Mouse (Mus musculus) lung, embryonic 15.5 days (tissue): ENCODE data around the gene Sema4f. TPM values are rescaled to one million over a fixed set of nuclear protein-coding genes. Genes with fewer than 3 reads are reported as not detected.

Experiments
- ATAC-seq: fragments of 200-750 bp; cut with Nextera tagmentation; 2 replicates; pipeline ENCODE4 v1.8.0; 2017; ENCODE audit warnings: moderate number of reproducible peaks, borderline replicate concordance; ENCODE audit not compliant: low FRiP score, low TSS enrichment; ENCODE audit errors: extremely low read depth
- H3K27ac ChIP-seq: fragments of 300-500 bp; sonication (generic); 2 replicates; pipeline ENCODE4 v1.5.1; 2015; ENCODE audit warnings: moderate library complexity, mild to moderate bottlenecking, inconsistent platforms
- H3K27me3 ChIP-seq: fragments of 300-500 bp; sonication (generic); 2 replicates; pipeline ENCODE4 v1.6.1; 2015; ENCODE audit warnings: inconsistent platforms
- H3K36me3 ChIP-seq: fragments of 300-500 bp; sonication (generic); 2 replicates; pipeline ENCODE4 v1.6.1; 2015; ENCODE audit warnings: inconsistent platforms
- H3K4me1 ChIP-seq: fragments of 300-500 bp; sonication (generic); 2 replicates; pipeline ENCODE4 v1.6.1; 2015; ENCODE audit warnings: inconsistent platforms
- H3K4me2 ChIP-seq: fragments of 300-500 bp; sonication (generic); 2 replicates; pipeline ENCODE4 v1.6.1; 2015; ENCODE audit warnings: inconsistent platforms, mild to moderate bottlenecking, moderate library complexity
- H3K4me3 ChIP-seq: fragments of 300-500 bp; sonication (generic); 2 replicates; pipeline ENCODE4 v1.5.1; 2015; ENCODE audit warnings: mild to moderate bottlenecking, inconsistent platforms
- H3K9ac ChIP-seq: fragments of 300-500 bp; sonication (generic); 2 replicates; pipeline ENCODE4 v1.6.1; 2015; ENCODE audit warnings: inconsistent platforms
- H3K9me3 ChIP-seq: fragments of 300-500 bp; sonication (generic); 2 replicates; pipeline ENCODE4 v1.6.1; 2016; ENCODE audit warnings: inconsistent platforms
- WGBS: fragments of 180-500 bp; shearing (Covaris S2); methylation state at CpG from one replicate; pipeline ENCODE4 v1.1.7; 2015; 5-methylcytosine and 5-hydroxymethylcytosine counted together
- polyA plus RNA-seq: library from polyadenylated mRNA; unstranded; fragments of >200 nt; fragmentation: Nextera tagmentation; extraction: Ambion mirVana; gene quantifications from 2 replicates; pipeline ENCODE4 v1.2.1, GENCODE M21; 2015

The Sema4f gene
- polyA plus RNA-seq, result 14.0 TPM in 2 replicates

DNA sequence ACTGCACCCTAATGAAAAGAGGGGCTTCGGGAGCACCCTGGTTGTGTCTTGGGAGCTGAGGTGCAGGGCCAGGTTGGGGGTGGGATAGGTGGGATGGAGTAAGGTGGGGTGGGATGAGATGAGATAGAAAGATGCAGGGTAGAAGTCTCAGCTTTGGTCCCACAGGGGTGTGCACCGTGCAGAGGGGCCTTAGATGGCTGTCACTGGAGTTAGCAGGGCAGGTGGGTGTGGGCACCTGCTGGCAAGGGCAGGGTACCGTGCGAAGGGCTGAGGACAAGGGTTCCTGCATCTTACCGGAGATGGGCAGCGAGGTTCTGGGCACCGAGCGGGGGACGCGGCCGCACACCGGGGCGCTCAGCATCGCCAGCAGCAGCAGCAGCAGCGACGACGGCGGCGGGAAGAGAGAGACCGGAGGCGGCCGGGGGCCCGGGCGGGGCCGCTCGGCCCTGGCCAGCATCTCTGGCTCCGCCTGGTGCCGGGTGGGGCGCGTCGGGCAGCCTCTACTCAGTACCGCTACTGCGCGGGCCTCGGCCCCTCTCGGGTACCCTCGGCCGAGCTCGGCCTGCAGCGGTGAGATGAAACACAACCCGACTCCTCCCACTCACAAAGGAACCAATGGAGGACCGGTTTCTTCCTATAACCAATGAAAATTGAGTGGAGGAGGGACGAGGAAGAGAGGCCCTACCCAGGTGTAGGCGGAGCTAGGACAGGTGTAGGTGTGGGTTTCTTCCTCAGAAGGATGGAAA lies at the start of gene Sema4f:
Gene Sema4f (minus strand): TSS at position 603 of the 746 bp plus-strand sequence.
- Histone ChIP-seq H3K27ac (no peak within 1 kb of the TSS), H3K36me3 (no peaks in the 10 kb centered on the region), H3K4me1 (peaks cover 6% of the 10 kb centered on the region; the same call in 1 of the 2 replicates), H3K4me2 (peak within 1 kb of the TSS; percentile 77), H3K4me3 (peak within 1 kb of the TSS; percentile 53), H3K27me3 (peaks cover 11% of the 10 kb centered on the region), H3K9ac (peak within 1 kb of the TSS; percentile 40), H3K9me3 (no peaks in the 10 kb centered on the region)
- WGBS, result 2% methylated on average over 40 of the region's 44 CpGs
- ATAC-seq, result peak; percentile 95

DNA sequence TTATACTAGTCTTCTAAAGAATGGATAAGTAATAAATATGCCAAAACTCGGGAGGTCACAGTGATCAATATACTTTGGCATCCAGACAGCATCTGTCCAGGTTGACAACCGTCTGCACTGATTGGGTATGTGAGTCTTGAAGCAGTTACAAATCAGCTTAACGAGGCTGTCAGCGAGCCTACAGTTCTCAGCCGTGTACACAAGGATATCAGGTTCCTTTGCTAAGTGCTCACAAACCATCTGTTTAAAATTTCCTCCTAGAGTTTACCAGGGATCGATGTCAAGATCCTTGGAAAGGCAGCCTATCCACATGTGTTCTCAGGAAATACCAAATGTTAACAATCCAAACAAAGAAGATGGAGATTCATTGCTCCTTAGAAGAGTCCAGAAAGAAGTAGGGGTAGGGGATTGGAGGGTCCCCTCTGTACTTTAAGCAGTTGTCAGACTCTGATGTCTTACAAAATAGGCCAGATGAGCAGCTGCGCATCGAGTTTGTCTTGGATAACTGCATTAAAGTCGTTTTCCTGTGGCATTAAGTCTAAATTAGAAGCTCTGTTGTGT lies 47.9 kb upstream of the Sema4f start:
- no peak overlapping the region for H3K27ac ChIP-seq
- no peaks in the 10 kb centered on the region for H3K4me1 ChIP-seq
- H3K27me3 ChIP-seq, result no peaks in the 10 kb centered on the region
- no peaks in the 10 kb centered on the region for H3K36me3 ChIP-seq
- H3K4me2 ChIP-seq, result no peak overlapping the region
- H3K4me3 ChIP-seq, result no peak overlapping the region
- H3K9me3 ChIP-seq, result no peaks in the 10 kb centered on the region
- no peak for ATAC-seq
- no peak overlapping the region for H3K9ac ChIP-seq
- WGBS, result 14% methylated on average over 9 of the region's 9 CpGs

- 4% methylated on average over 5 of the region's 5 CpGs for WGBS
- peak; percentile 81 for ATAC-seq
- no peaks in the 10 kb centered on the region for H3K9me3 ChIP-seq
- H3K4me2 ChIP-seq, result no peak overlapping the region
- peaks cover 2% of the 10 kb centered on the region; the same call in 1 of the 2 replicates for H3K27me3 ChIP-seq
- H3K36me3 ChIP-seq, result no peaks in the 10 kb centered on the region
- 0 out of 2 replicates have a peak, but pooled peaks cover 8% of the 10 kb centered on the region for H3K4me1 ChIP-seq
- no peak overlapping the region for H3K27ac ChIP-seq
- H3K9ac ChIP-seq, result no peak overlapping the region
- no peak overlapping the region for H3K4me3 ChIP-seq
These were observed 31.5 kb upstream of the Sema4f start for GRCm38 (mm10) chr6:82971031-82971430.

DNA sequence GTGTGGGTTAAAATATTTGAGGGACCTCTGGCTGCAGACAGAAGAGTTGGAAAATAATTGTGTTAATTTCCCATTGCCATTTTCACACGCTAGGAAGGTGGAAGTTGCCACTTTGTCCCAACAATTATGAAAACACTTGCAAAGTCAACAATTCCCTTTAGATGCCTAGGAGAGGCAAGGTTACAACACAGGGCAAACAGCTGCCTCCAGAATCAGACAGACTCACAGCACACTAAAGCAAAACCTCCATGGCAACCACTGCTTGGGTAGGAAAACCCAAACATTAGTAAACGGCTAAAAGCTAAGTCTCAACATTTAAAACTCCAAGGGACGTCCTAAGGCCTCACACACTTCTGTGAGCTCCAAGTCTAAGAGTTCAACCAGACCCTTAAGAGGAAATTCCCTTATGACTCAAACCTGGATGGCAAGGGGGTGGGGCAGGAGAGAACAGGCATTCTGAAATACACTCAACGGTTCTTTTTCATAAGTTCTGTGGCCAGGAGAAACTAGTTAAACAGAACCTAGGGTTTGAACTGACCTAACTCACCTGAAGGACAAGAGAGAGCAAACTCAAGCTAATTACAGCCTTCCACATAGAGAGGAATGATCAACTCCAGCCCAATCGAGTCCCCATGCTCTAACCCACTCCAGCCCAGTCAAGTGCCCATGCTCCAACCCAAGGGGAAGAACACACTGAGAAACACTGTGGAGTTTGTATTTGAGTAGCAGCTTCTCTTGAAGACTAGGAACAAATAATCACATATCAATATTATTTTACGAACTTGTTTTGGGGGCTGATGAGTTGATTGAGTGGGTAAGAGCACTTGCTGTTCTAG lies 29.9 kb upstream of the Sema4f start:
- 47% methylated on average over 6 of the region's 6 CpGs for WGBS
- Histone ChIP-seq H3K9me3 (no peaks in the 10 kb centered on the region), H3K36me3 (no peaks in the 10 kb centered on the region), H3K9ac (no peak overlapping the region), H3K4me2 (no peak overlapping the region), H3K27me3 (peaks cover 3% of the 10 kb centered on the region; the same call in 1 of the 2 replicates), H3K4me3 (no peak overlapping the region), H3K4me1 (0 out of 2 replicates have a peak, but pooled peaks cover 8% of the 10 kb centered on the region), H3K27ac (peak overlapping the region; percentile 73)
- ATAC-seq, result 0 out of 2 replicates have a peak, but pooled peaks have one; percentile 41

DNA sequence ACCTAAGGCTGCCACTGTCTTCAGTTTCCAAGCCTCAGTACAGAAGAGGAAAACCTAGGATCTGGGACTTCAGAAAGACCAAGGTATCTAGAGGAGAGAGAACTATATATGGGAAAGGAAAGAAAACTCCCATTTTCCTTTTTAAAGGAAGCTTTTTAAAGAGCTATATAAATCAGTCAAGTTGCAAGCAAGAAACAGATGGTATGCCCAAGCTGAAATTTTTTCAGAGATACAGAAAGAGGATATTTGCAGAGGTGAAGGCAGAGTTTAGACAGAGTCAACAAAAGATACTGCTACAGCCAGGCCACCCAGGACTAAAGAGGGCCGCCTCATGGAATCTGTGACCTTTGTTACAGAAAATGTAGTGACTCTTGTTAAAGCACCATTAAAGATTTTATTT lies 22.1 kb upstream of the Sema4f start:
- no peaks in the 10 kb centered on the region for H3K9me3 ChIP-seq
- no peak overlapping the region for H3K27ac ChIP-seq
- H3K9ac ChIP-seq, result no peak overlapping the region
- 42% methylated on average over 1 of the region's 1 CpGs for WGBS
- peaks cover 5% of the 10 kb centered on the region; the same call in 1 of the 2 replicates for H3K4me1 ChIP-seq
- no peaks in the 10 kb centered on the region for H3K36me3 ChIP-seq
- no peak overlapping the region for H3K4me2 ChIP-seq
- ATAC-seq, result no peak
- H3K4me3 ChIP-seq, result no peak overlapping the region
- H3K27me3 ChIP-seq, result peaks cover 3% of the 10 kb centered on the region; the same call in 1 of the 2 replicates

DNA sequence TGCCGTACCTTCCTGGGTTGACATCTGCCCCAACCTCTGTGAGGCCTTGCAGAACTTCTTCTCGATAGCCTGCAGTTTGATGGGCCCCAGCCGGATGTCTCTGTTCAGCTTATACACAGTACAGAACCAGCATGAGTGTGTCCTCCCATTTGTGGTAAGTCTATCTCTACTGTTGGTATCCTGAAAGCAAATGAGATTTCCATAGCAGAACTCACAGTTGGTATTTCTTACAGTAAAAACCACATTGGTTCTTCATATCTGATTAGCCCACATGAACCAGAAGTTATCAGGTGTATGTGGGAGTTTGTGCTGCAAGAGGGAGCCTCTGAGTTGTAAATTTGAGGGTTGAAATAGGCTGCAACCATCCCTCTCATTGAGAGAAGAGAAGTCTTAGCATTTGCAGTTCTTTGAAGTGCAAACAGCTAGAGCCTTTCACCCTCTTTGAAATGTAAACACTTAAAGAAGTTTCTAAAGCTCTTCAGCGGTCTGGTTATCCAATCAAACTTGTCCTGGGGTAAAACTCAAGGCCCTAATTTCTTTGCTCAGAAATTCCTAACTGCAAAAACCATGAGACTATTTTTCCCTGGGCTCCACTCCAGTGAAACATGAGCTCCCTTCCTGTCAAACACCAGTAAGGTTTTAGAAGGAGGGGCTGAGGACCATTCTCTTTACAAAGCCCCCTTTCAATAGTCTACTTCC lies 17.1 kb upstream of the Sema4f start:
- H3K4me1 ChIP-seq, result peaks cover 8% of the 10 kb centered on the region; the same call in 1 of the 2 replicates
- peak; percentile 92 for ATAC-seq
- WGBS, result 37% methylated on average over 4 of the region's 4 CpGs
- no peak overlapping the region for H3K9ac ChIP-seq
- H3K4me3 ChIP-seq, result no peak overlapping the region
- H3K4me2 ChIP-seq, result no peak overlapping the region
- no peaks in the 10 kb centered on the region for H3K36me3 ChIP-seq
- no peaks in the 10 kb centered on the region for H3K27me3 ChIP-seq
- H3K27ac ChIP-seq, result peak overlapping the region; percentile 85
- H3K9me3 ChIP-seq, result no peaks in the 10 kb centered on the region

DNA sequence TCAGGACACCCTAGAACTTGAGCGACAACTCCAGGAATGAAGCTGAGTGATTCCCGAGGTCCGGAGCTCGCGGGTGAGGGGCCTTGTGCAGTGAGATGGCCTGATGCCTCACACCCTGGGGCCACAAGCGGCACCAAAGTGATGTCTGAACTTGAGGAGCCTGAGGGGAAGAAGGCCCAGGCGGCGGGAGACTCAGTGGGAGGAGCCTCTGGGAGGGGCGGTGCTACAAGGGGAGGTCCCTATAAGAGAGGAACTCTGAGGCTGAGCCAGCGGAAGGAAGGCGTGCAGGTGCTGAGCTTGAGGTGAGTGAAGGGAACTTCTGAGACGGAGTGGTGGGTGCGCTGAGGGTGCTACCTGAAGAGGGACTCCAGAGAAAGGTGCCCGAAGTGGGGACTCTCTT lies 7.1 kb upstream of the Sema4f start, which contains the start of gene M1ap:
Gene M1ap (plus strand): TSS at position 252 of the 400 bp plus-strand sequence.
- Histone ChIP-seq H3K36me3 (no peaks in the 10 kb centered on the region), H3K9ac (no peak within 1 kb of the TSS), H3K9me3 (no peaks in the 10 kb centered on the region), H3K4me2 (no peak within 1 kb of the TSS), H3K4me1 (no peaks in the 10 kb centered on the region), H3K27ac (no peak within 1 kb of the TSS), H3K4me3 (no peak within 1 kb of the TSS), H3K27me3 (no peaks in the 10 kb centered on the region)
- ATAC-seq, result no peak
- WGBS, result 63% methylated on average over 14 of the region's 14 CpGs

DNA sequence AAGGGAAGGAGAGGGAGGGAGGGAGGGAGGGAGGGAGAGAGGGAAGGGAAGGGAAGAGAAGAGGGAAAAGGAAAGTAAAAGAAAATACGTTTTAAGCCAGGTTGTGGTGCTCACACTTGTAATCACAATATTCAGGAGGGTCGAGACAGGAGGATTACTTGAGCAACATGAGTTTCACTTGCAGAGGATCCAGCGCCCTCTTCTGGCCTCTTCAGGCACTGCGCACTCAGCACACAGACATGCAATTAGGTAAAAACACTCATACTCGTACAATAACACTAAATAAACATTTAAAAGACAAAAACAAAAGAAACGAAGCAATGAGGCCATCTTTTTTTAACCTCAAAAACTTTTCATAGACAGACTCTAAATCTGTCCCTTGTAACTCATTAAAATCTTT lies 6.2 kb upstream of the Sema4f start:
- WGBS, result 41% methylated on average over 6 of the region's 6 CpGs
- Histone ChIP-seq H3K27me3 (no peaks in the 10 kb centered on the region), H3K9ac (no peak overlapping the region), H3K27ac (no peak overlapping the region), H3K36me3 (no peaks in the 10 kb centered on the region), H3K4me1 (no peaks in the 10 kb centered on the region), H3K9me3 (no peaks in the 10 kb centered on the region), H3K4me2 (no peak overlapping the region), H3K4me3 (no peak overlapping the region)
- ATAC-seq, result no peak

- Histone ChIP-seq H3K27me3 (peaks cover 11% of the 10 kb centered on the region), H3K36me3 (no peaks in the 10 kb centered on the region), H3K4me2 (no peak overlapping the region), H3K9ac (no peak overlapping the region), H3K4me1 (peaks cover 6% of the 10 kb centered on the region; the same call in 1 of the 2 replicates), H3K9me3 (no peaks in the 10 kb centered on the region), H3K27ac (no peak overlapping the region), H3K4me3 (no peak overlapping the region)
- ATAC-seq, result no peak
- 73% methylated on average over 3 of the region's 3 CpGs for WGBS
These were observed 1.2 kb upstream of the Sema4f start for GRCm38 (mm10) chr6:82940765-82941164.

DNA sequence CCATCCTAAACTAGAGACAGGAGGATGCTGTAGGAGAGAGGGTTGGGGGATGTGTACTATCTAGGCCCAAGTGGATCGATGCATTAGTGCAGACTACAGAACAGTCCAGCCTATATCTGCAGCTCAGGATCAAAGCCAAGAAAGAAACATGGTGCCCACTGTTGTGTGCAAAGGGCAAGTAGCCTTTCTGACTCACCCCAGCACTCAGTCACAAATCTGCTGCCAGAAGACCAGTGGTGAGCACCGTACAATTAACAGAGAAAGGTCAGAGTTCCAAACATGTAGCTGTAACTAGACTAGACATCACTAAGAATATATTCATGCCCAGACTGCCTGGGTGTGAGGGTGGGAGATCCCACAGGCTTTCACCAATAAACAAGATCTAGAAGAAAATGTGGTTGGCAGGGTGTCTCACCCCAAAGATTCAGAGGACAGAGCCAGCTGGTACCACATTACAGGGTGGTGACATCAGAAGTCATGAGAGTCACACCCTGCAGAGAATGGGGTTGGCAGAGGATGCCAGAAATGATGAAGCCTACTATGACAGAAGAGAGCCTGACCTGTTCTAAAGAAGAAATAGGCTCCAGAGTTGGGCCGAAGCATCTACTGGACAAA lies 4.8 kb downstream of the Sema4f start:
- H3K4me1 ChIP-seq, result peaks cover 6% of the 10 kb centered on the region; the same call in 1 of the 2 replicates
- no peak overlapping the region for H3K9ac ChIP-seq
- H3K4me2 ChIP-seq, result no peak overlapping the region
- ATAC-seq, result no peak
- no peaks in the 10 kb centered on the region for H3K9me3 ChIP-seq
- H3K27me3 ChIP-seq, result peaks cover 11% of the 10 kb centered on the region
- H3K4me3 ChIP-seq, result no peak overlapping the region
- H3K36me3 ChIP-seq, result no peaks in the 10 kb centered on the region
- 87% methylated on average over 3 of the region's 3 CpGs for WGBS
- no peak overlapping the region for H3K27ac ChIP-seq

DNA sequence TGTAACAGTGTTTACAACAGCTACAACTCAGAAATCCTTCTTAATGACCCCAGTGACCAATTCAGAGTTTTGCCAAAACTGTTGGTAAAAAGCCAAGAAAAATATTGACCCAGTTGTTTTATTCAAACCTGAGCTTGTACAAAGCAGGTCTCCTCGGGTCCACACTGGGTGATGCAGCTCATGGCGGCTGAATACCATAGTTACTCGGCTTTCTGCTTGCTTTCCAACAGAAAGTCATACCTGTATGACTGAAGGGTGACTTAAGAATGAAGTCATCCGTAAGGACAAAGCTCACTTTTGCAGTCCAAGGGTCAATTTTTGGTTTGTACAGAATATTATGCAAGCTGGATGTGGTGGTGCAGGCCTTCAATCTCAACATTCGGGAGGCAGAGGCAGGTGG lies 12.0 kb downstream of the Sema4f start:
- no peaks in the 10 kb centered on the region for H3K4me1 ChIP-seq
- H3K27ac ChIP-seq, result no peak overlapping the region
- no peak overlapping the region for H3K9ac ChIP-seq
- no peaks in the 10 kb centered on the region for H3K9me3 ChIP-seq
- H3K27me3 ChIP-seq, result no peaks in the 10 kb centered on the region
- no peaks in the 10 kb centered on the region for H3K36me3 ChIP-seq
- 66% methylated on average over 5 of the region's 5 CpGs for WGBS
- no peak overlapping the region for H3K4me3 ChIP-seq
- H3K4me2 ChIP-seq, result no peak overlapping the region
- ATAC-seq, result no peak
